Mouse (Mus musculus) adrenal gland, adult 2 months (tissue): ENCODE results near the gene Togaram1. TPM values are rescaled to one million over a fixed set of nuclear protein-coding genes. Genes with fewer than 3 reads are reported as not detected.

Experiments used
- DNase-seq: peaks from one replicate; pipeline ENCODE4 v3.0.0; 2021
- long read RNA-seq: library from polyadenylated mRNA; stranded (forward); transcript quantifications from one replicate; pipeline ENCODE4 v2.0.0, GENCODE M21; 2021
- polyA plus RNA-seq: library from polyadenylated mRNA; depleted of rRNA; stranded (reverse); fragments of >200 nt; gene quantifications from 2 replicates; pipeline ENCODE4 v1.2.3, GENCODE M21; 2012; rRNA removed
- total RNA-seq, 2 experiments: library from RNA; stranded (reverse); gene quantifications; 2 replicates each; pipeline ENCODE4 v1.2.3; 2021

The Togaram1 gene
- 10 to 100 TPM; 29.1 to 44.7 TPM for total RNA-seq
- polyA plus RNA-seq = 4.3 and 5.8 TPM in 2 replicates
- long read RNA-seq, full-length matches to known transcripts = 2 of 3 reads
- long read RNA-seq, partial matches to known transcripts = 0 of 3 reads
- long read RNA-seq, other reads (novel, unspliced or antisense) = 1 of 3 reads

GRCm38 (mm10) chr12:64965124-64966026 is at the start of gene Togaram1, which contains the start of gene Klhl28:
TSS of gene Togaram1 (plus strand) at chr12:64965804.
TSS of gene Klhl28 (minus strand) at chr12:64965534.
- peak; percentile 99 for DNase-seq

- DNase-seq = no peak
These were observed 48.9 kb upstream of the Togaram1 start for GRCm38 (mm10) chr12:64916735-64917134.

- DNase-seq = peak; percentile 98
These were observed 47.8 kb upstream of the Togaram1 start, which contains the start of gene Gm527 for GRCm38 (mm10) chr12:64917578-64918471. TSS of gene Gm527 (plus strand) at chr12:64917906.

- peak; percentile 7 for DNase-seq
These were observed 28.1 kb upstream of the Togaram1 start for GRCm38 (mm10) chr12:64937493-64937892.

GRCm38 (mm10) chr12:64964560-64964959 is 1.0 kb upstream of the Togaram1 start:
- DNase-seq = no peak

GRCm38 (mm10) chr12:64966101-64966631 is 562 bp downstream of the Togaram1 start:
- peak; percentile 65 for DNase-seq

GRCm38 (mm10) chr12:64966652-64967435 is 1.2 kb downstream of the Togaram1 start:
- DNase-seq = no peak

- DNase-seq = peak; percentile 55
These were observed 1.9 kb downstream of the Togaram1 start for GRCm38 (mm10) chr12:64967470-64967869.

- DNase-seq = no peak
These were observed 2.5 kb downstream of the Togaram1 start for GRCm38 (mm10) chr12:64968067-64968466.

GRCm38 (mm10) chr12:64971399-64971798 is 5.8 kb downstream of the Togaram1 start:
- no peak for DNase-seq

GRCm38 (mm10) chr12:64972063-64972462 is 6.5 kb downstream of the Togaram1 start:
- no peak for DNase-seq

- no peak for DNase-seq
These were observed 10.0 kb downstream of the Togaram1 start for GRCm38 (mm10) chr12:64975558-64975957.

- DNase-seq = no peak
These were observed 10.6 kb downstream of the Togaram1 start for GRCm38 (mm10) chr12:64976191-64976590.

GRCm38 (mm10) chr12:64977518-64977917 is 11.9 kb downstream of the Togaram1 start:
- DNase-seq = no peak

GRCm38 (mm10) chr12:65007725-65008124 is 42.1 kb downstream of the Togaram1 start:
- DNase-seq = no peak

- no peak for DNase-seq
These were observed 57.2 kb downstream of the Togaram1 start for GRCm38 (mm10) chr12:65022842-65023241.

- DNase-seq = no peak
These were observed 70.2 kb downstream of the Togaram1 start for GRCm38 (mm10) chr12:65035839-65036189.

- DNase-seq = peak; percentile 94
These were observed 70.7 kb downstream of the Togaram1 start, which contains the start of gene Prpf39 for GRCm38 (mm10) chr12:65036190-65036870. TSS of gene Prpf39 (plus strand) at chr12:65036333.

GRCm38 (mm10) chr12:65036892-65037545 is 71.4 kb downstream of the Togaram1 start:
- peak; percentile 7 for DNase-seq

- peak; percentile 58 for DNase-seq
These were observed 71.9 kb downstream of the Togaram1 start for GRCm38 (mm10) chr12:65037546-65037937.
